Mouse (Mus musculus) activated CD4-positive, CD25-positive, alpha-beta regulatory T cell, adult 4 months (primary cell): ENCODE results near the gene Synj2. TPM values are rescaled to one million over a fixed set of nuclear protein-coding genes. Genes with fewer than 3 reads are reported as not detected.
"Not testable (repeated sequence)": the region's sequence is repeated elsewhere in the genome, so short reads cannot be mapped to it uniquely, and the experiment has no call there.

Source experiments
- ATAC-seq: one replicate; pipeline ENCODE4 v1.8.0; 2017
- polyA plus RNA-seq, 2 experiments: library from polyadenylated mRNA; unstranded; fragments of 100-300 nt; shearing (Covaris generic); gene quantifications; one replicate each; pipeline ENCODE4 v1.2.1; 2017

The Synj2 gene
- polyA plus RNA-seq, 2 experiments from 2014 or later, result 12.6 to 13.3 TPM

DNA sequence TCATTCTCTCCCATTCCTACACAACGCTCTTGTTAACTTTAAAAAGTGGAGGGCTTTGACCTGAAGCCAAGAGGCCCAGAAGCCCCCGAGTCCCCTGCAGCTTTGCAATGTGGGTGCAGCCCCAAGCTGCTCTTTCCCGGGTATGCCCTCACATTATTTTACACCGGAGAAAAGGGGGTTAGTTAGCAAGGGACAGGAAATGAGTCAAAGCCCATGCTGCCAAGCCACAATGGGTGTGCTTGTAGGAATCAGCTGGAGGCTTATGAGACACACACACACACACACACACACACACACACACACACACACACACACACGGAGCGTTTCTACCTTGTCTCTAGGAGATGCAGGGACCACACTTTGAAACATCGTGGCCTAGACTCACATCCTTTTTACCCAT lies 60.8 kb downstream of the Synj2 start:
- ATAC-seq, result no peak

DNA sequence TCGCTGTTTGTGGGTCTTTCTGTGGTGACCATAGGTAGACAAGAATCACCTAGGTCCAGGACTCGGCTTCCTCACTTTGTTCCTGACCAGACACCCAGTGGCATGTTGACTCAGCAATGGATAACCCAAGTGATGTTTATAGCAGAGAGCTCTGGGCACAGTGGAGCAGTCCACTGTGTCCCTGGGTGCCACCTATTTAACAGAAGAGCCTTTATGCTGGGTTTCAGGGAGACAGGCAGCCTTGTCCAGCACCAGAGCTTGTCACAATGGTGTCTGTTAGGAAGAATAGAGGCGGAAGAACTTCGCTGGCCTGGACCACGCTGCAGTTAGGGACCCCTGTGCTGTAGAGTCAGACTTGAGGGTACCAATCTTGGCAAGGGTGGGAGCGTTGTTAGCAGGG lies 61.5 kb downstream of the Synj2 start:
- ATAC-seq, result no peak

DNA sequence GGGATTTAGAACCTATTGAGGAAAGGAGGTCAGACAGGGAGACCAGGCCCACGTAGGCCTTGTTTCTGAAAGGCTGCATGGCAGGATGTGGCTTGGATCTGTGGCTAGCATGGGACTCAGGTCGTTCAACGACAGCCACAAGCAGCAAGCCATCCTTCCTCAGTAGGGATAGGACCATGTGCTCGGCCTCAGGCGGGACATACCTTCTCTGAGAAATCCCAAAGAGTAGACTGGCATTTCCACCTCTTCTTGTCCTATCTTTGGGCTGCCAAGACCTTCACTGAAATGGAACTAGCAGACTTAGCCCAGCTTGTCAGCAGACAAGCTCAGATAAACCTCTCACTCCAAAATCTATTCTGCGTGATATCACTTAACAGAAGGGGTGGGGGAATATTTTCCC lies 62.6 kb downstream of the Synj2 start:
- no peak for ATAC-seq

- ATAC-seq, result no peak
Observed at GRCm38 (mm10) chr17:6005246-6005637, 64.2 kb downstream of the Synj2 start.

GRCm38 (mm10) chr17:6005638-6006471 lies 64.8 kb downstream of the Synj2 start:
- no peak for ATAC-seq

DNA sequence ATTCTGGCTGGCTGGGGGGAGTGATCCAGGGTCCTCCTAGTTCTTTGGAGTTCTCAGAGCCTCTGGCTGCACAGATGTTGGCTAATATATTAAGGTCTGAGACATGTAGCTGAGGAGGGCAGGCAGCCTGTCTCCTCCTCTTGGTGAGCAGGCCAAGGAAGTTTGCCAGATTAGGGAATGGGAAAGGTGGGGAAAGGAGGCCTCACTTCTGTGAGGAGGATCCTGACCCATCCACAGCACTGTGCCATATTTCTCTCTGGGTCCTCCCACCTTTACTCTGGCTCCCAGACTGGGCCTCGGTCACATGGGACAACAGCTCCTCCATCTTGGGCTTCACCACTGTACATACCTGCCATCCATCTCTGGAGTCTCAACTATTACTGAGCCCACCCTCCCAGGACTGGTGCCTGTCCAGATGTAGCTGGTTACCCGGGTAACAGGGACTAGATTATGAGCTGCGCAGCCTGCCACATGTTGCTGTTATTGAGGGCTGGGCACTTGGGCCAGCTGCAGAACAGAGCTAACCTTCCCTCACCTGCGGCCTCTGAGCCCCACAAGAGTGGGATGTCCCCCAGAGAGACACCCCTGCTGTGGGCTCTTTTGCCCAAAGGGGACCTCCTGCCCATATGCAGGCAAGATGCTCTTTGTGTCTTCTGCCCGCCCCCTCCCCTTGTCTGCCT lies 66.2 kb downstream of the Synj2 start:
- no peak for ATAC-seq

DNA sequence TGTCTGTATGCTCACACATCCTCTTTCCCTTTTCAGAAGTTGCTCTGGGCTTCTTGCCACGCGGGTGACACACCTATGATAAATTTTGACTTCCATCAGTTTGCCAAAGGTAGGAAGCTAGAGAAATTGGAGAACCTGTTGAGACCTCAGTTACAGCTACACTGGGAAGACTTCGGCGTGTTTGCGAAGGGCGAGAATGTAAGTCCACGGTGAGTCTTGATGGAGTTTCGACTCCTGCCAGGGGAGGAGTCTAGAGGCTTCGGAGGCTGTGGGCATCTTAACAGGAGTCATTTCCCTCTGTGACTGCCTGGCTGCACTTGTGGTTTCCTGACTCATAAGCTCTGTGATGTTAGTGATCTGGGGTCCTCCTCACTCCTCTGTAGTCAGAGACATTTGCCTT lies 66.8 kb downstream of the Synj2 start:
- ATAC-seq, result no peak

DNA sequence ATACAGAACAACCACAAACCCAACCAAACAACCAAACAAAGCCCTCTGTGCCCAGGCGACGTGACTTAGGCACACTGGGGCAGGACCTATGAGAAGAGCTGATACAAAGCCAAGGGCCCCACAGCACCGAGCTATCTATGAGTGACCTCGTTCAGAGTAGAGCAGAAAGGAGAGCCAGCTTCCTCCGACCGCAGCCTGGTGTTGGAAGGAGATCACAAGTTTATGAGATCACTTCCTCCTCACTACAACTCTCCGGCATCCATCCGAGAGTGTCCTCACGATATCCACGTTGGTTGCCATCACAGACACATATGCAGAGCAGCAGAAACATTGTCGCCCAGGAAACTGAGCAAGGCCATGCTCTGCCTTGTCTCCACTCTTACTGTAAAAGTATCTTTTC lies 67.5 kb downstream of the Synj2 start:
- ATAC-seq, result no peak

DNA sequence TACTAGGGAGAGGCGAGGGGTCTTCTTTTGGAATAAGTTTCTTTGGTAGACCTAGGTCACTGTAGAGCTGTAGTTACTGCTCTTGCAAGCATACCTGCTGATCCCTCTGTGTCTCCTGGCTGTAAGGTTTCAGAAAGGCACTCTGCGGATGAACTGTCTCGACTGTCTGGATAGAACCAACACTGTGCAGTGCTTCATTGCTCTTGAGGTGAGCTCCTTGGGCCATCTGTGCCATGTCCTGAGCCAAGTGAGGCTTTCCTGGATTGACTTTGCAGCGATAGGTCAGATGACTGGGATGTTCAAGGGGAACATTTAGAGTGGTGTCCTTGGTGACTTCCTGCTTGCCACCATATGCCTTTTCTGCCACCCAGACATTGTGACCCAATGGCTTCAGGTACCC lies 68.5 kb downstream of the Synj2 start:
- no peak for ATAC-seq

- ATAC-seq, result no peak
Observed at GRCm38 (mm10) chr17:6013079-6013478, 72.0 kb downstream of the Synj2 start.

DNA sequence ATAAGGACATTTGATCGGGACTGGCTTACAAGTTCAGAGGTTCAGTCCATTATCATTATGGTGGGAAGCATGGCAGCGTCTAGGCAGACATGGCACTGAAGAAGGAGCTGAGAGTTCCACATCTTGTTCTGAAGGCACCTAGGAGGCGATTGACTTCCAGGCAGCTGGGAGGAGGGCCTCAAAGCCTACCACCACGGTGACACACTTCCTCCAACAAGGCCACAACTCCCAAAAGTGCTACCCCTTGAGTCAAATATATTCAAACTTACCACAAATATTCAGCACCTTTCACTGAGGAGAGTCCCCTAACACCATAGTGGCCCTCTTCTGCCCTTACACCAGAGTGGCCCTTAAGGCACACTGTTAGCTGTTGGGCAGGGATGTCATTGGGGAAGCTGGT lies 73.9 kb downstream of the Synj2 start:
- ATAC-seq, result no peak

- ATAC-seq, result no peak
Observed at GRCm38 (mm10) chr17:6016213-6016780, 75.2 kb downstream of the Synj2 start.

GRCm38 (mm10) chr17:6017268-6017667 lies 76.2 kb downstream of the Synj2 start:
- ATAC-seq, result no peak

GRCm38 (mm10) chr17:6018348-6018747 lies 77.3 kb downstream of the Synj2 start:
- ATAC-seq, result no peak

- ATAC-seq, result no peak
Observed at GRCm38 (mm10) chr17:6019776-6020175, 78.7 kb downstream of the Synj2 start.

DNA sequence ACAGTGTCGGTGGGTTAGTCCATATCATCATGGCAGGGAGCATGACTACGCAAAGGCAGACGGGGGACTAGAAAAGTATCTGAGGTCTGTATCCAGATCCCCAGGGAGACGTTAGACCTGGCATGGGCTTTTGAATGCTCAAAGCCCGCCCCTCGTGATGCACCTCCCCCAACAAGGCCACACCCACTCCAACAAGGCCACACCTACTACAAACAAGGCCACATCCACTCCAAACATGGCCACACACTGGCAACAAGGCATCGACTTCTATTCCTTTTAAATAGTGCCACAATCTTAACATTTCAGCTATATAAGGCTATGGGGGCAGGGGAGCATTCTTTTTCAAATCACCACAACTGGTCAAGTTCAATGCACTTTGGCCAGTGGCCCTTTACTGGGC lies 79.6 kb downstream of the Synj2 start:
- no peak for ATAC-seq

GRCm38 (mm10) chr17:6021374-6021789 lies 80.3 kb downstream of the Synj2 start:
- ATAC-seq, result not testable (repeated sequence)

DNA sequence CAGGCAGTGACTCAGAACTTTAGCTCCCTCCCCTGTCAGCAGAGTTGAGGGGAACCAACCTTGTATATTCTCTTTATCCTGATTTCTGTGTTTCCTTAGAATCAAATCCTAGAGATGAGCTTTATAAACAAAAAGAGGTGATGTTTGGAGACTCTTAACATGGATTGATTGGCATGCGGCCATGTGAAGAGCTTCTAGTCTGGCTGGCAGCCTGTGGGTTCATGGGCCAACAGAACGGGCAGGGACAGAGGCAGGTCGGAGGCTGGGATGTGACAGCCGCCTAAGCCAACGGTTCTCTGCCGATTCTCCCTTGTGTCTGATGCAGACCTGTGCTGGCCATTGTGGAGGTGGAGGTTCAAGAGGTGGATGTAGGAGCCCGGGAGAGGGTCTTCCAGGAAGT lies 84.8 kb downstream of the Synj2 start:
- no peak for ATAC-seq

- ATAC-seq, result no peak
Observed at GRCm38 (mm10) chr17:6035661-6036060, 94.6 kb downstream of the Synj2 start.

DNA sequence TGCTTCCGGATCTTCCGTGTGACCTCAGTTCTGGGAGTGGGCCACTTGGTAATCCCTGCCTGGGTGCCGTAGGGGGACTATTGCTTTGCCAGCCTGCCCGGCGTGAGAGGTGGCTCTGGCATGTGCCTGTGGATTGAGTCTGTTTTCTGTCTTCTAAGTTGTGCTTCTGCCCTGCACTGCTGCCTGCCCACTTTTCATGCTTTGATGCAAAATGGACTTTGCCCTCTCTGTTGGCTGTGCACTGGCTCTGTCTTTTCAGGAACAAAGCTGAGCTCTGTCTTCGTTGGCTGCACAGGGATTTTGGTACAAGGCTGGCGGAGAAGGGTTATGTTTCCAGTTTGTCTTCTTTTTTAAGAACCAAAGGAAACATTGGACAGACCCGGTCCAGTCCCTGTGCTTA lies 95.4 kb downstream of the Synj2 start:
- ATAC-seq, result no peak

DNA sequence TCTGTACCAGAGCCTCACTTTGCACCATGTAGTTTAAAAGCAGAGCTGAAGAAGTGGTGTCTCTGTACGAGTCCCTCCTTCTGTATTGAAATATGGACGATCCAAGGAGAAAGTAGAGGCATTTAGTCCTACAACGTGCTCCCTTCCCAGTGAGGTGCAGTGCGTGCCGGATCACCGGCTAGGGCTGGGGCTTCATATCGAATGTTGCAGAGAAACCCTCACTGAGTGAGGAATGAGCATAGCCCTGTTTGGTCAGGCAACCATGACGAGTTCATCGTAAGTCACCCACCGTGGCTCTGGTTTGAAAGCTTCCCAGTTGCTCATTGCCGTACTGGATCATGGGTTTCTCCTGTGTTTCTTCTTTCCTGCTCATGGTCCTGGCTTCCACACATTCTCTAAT lies 95.8 kb downstream of the Synj2 start:
- no peak for ATAC-seq

- ATAC-seq, result no peak
Observed at GRCm38 (mm10) chr17:6037507-6037906, 96.4 kb downstream of the Synj2 start.

GRCm38 (mm10) chr17:6052801-6053200 lies 111.7 kb downstream of the Synj2 start:
- ATAC-seq, result no peak

DNA sequence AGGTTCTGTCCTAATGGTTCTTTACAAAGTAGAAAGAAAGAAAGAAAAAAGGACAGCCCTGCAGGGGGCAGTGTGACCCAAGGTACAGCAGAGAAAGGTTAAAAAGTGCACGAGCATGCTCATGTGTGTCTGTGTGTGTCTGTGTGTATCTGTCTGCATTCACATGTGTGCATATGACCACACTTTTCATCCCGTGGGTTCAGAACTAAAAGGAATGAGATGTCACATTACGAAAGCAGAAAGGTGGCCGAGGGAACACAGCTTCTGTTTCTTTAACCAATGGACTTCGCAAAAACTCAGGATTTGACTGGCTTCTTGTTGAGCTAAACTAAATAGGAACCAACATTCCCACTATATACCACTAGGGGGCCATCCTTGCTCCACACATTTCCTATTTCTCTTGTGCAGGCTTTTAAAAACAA lies 113.9 kb downstream of the Synj2 start:
- peak; percentile 49 for ATAC-seq
